Mouse (Mus musculus): ENCODE results near the gene Afmid. TPM values are rescaled to one million over a fixed set of nuclear protein-coding genes. Genes with fewer than 3 reads are reported as not detected.
"Not testable (repeated sequence)": the region's sequence is repeated elsewhere in the genome, so short reads cannot be mapped to it uniquely, and the experiment has no call there.

Gene Afmid
- polyA plus RNA-seq, 1 experiment from 2014 or later = 4.6 TPM

DNA sequence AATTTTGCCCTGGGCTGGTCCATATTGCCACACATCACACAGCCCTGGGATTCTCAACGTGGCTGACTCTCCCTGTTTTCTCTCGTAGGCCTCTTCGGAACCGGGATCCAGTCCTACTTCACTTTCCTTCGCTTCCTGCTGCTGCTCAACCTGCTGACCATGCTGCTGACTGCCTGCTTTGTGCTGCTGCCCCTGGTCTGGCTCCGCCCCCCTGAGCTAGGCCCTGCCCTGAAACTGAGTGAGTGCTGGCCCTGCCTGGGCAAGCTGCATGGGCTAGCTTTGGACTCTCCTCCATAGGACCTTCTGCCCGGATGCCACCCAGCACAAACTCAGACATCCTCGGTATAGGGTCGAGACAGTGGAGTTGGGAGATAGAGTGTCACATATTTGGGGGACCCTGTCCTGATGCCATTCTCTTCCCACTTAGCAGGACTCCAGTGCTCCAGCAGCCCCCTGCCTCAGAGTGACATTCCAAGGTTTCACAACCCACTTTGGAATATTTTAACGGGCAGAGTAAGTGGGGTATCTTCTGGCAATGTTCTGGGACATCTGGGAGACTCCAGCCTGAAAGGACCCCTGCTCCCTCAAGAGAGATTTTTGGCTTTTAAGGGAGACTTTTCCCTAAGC lies 41.9 kb upstream of the Afmid start:
- TF ChIP-seq CTCF (IDR thresholded peaks at IDR 0.05; ENCODE audit: low read depth) = no peak
- Histone ChIP-seq H3K27ac (ENCODE audit: low read depth) (no peak overlapping the region), H3K9me3 (ENCODE audit: low read depth, low read length) (no peaks in the 10 kb centered on the region), H3K36me3 (ENCODE audit: insufficient read depth) (no peaks in the 10 kb centered on the region), H3K9ac (peak overlapping the region; percentile 54; the same call in 1 of the 2 replicates), H3K4me2 (peak overlapping the region; percentile 98), H3K4me3 (ENCODE audit: low read depth, low read length) (peak overlapping the region; percentile 50), H3K27me3 (ENCODE audit: insufficient read depth, low read length) (no peaks in the 10 kb centered on the region), H3K4me1 (ENCODE audit: insufficient read depth) (peaks cover 28% of the 10 kb centered on the region)
- ATAC-seq (ENCODE audit: insufficient read depth) (no peak), DNase-seq (peak; percentile 46)
- WGBS = 40% methylated on average over 10 of the region's 10 CpGs

DNA sequence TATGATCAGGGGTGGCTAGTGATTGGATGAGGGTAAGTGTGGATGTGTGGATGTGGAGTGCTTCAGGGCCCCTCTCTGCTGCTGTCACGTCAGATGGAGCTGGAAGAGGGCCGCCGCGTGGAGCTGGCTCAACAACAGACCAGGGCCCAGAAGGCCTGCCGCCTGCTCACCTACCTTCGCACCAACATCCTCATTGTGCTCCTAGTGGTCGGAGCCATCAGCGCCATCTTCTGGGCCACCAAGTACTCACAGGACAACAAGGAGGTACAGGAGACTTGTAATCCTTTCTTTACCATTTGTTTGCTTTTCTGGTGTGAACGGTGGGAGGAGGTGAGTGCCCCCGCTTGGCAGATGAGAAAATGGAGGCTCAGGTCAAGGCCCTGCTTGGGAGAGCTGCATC lies 39.4 kb upstream of the Afmid start:
- H3K4me3 ChIP-seq (ENCODE audit: low read depth, low read length) = no peak overlapping the region
- no peaks in the 10 kb centered on the region for H3K36me3 ChIP-seq (ENCODE audit: insufficient read depth)
- H3K9me3 ChIP-seq (ENCODE audit: low read depth, low read length) = no peaks in the 10 kb centered on the region
- 10% methylated on average over 10 of the region's 10 CpGs for WGBS
- H3K27me3 ChIP-seq (ENCODE audit: insufficient read depth, low read length) = 0 out of 2 replicates have a peak, but pooled peaks cover 3% of the 10 kb centered on the region
- DNase-seq (peak; percentile 70), ATAC-seq (ENCODE audit: insufficient read depth) (no peak)
- H3K4me1 ChIP-seq (ENCODE audit: insufficient read depth) = peaks cover 5% of the 10 kb centered on the region; the same call in 1 of the 2 replicates
- H3K4me2 ChIP-seq = no peak overlapping the region
- H3K9ac ChIP-seq = no peak overlapping the region
- H3K27ac ChIP-seq (ENCODE audit: low read depth) = no peak overlapping the region
- TF ChIP-seq CTCF (IDR thresholded peaks at IDR 0.05; ENCODE audit: low read depth) = peak; percentile 74

DNA sequence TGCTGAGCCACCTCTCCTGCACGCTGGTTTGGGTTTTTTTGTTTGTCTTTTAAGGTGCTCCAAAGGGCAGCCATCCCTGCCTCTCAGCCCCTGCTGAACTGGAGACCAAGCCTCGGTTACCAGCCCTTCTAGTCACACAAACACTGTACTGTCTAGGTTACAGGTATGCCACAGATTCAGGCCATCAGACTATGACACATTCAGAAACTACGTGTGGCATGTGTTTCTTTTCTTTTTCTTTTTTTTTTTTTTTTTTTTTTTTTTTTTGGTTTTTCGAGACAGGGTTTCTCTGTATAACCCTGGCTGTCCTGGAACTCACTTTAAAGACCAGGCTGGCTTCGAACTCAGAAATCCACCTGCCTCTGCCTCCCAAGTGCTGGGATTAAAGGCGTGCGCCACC lies 37.2 kb upstream of the Afmid start:
- H3K27ac ChIP-seq (ENCODE audit: low read depth); H3K9ac ChIP-seq; H3K4me2 ChIP-seq; H3K4me1 ChIP-seq (ENCODE audit: insufficient read depth); DNase-seq; H3K4me3 ChIP-seq (ENCODE audit: low read depth, low read length); H3K36me3 ChIP-seq (ENCODE audit: insufficient read depth); H3K27me3 ChIP-seq (ENCODE audit: insufficient read depth, low read length); ATAC-seq (ENCODE audit: insufficient read depth); H3K9me3 ChIP-seq (ENCODE audit: low read depth, low read length): not testable (repeated sequence)
- WGBS = 69% methylated on average over 7 of the region's 7 CpGs

DNA sequence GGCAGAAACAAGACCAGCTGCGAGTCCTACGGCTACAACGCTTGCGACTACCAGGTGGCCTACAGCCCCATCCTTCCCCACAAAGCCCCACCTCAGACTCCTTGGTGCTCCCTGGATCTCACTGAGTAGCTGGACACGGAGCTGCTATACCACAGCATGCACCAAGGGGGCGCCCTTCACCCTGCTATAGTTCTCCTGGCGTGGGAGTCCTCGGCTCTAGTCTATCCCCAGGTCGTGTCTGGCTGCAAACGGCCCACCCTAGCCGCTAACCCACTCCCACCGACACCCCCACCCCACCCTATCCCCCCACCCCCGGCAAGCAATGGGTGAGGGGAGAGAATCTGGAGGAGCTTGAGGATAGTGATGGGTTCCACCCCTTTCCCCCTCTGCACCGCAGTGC lies 35.4 kb upstream of the Afmid start:
- no peak overlapping the region for H3K27ac ChIP-seq (ENCODE audit: low read depth)
- no peak overlapping the region; the same call in 1 of the 2 replicates for H3K9ac ChIP-seq
- DNase-seq (peak; percentile 83), ATAC-seq (ENCODE audit: insufficient read depth) (peak; percentile 65)
- H3K4me3 ChIP-seq (ENCODE audit: low read depth, low read length) = no peak overlapping the region; the same call in 1 of the 2 replicates
- 9% methylated on average over 14 of the region's 14 CpGs for WGBS
- peak; percentile 87 for TF ChIP-seq CTCF (IDR thresholded peaks at IDR 0.05; ENCODE audit: low read depth)
- peaks cover 4% of the 10 kb centered on the region; the same call in 1 of the 2 replicates for H3K4me1 ChIP-seq (ENCODE audit: insufficient read depth)
- 0 out of 2 replicates have a peak, but pooled peaks cover 3% of the 10 kb centered on the region for H3K27me3 ChIP-seq (ENCODE audit: insufficient read depth, low read length)
- H3K4me2 ChIP-seq = peak overlapping the region; percentile 48
- H3K9me3 ChIP-seq (ENCODE audit: low read depth, low read length) = no peaks in the 10 kb centered on the region
- no peaks in the 10 kb centered on the region for H3K36me3 ChIP-seq (ENCODE audit: insufficient read depth)

DNA sequence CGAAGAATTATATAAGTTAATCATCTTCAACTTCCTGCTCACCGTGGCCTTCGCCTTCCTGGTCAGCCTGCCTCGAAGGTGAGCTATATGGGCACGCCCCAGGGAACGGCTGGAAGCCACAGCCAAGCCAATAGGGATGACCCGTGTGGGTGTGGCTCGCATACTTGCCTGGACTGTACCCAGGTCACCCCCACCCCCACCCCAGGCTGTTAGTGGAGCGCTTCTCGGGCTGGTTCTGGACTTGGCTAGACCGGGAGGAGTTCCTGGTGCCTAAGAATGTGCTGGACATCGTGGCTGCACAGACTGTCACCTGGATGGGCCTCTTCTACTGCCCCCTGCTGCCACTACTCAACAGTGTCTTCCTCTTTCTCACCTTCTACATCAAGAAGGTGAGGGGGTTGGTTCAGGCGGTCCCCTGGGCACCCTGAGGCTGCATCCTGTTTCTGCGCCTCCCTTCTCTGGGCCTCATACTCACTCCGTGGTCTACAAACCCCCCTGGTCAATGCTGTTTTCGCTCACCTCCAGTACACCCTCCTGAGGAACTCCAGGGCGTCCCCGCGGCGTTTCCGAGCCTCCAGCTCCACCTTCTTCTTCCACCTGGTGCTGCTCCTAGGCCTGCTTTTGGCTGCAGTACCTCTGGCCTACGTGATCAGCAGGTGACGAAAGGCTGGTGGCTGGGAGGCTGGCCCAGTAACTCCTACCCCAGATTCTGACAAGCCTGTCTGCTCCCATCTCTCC lies 34.9 kb upstream of the Afmid start:
- no peak for DNase-seq
- H3K4me1 ChIP-seq (ENCODE audit: insufficient read depth) = peaks cover 4% of the 10 kb centered on the region; the same call in 1 of the 2 replicates
- 32% methylated on average over 23 of the region's 23 CpGs for WGBS
- no peaks in the 10 kb centered on the region for H3K36me3 ChIP-seq (ENCODE audit: insufficient read depth)
- H3K27me3 ChIP-seq (ENCODE audit: insufficient read depth, low read length) = 0 out of 2 replicates have a peak, but pooled peaks cover 3% of the 10 kb centered on the region
- no peak overlapping the region for H3K27ac ChIP-seq (ENCODE audit: low read depth)
- ATAC-seq (ENCODE audit: insufficient read depth) = peak; percentile 40
- TF ChIP-seq CTCF (IDR thresholded peaks at IDR 0.05; ENCODE audit: low read depth) = peak; percentile 46
- H3K9me3 ChIP-seq (ENCODE audit: low read depth, low read length) = no peaks in the 10 kb centered on the region
- no peak overlapping the region; the same call in 1 of the 2 replicates for H3K9ac ChIP-seq
- peak overlapping the region; percentile 48 for H3K4me2 ChIP-seq
- H3K4me3 ChIP-seq (ENCODE audit: low read depth, low read length) = no peak overlapping the region; the same call in 1 of the 2 replicates

DNA sequence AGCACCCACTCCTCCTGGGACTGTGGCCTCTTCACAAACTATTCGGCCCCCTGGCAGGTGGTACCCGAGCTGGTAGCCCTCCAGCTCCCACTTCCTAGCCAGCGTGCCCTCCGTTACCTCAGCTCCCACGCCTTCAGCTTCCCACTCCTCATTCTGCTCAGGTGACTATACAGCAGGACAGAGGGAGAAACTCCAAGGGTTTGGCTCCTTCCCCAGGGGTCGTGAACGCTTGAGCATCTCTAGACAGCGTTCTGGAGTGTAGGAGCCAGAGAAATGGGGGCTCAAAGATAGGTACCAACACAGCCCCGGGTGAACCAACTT lies 34.3 kb upstream of the Afmid start:
- peaks cover 4% of the 10 kb centered on the region; the same call in 1 of the 2 replicates for H3K4me1 ChIP-seq (ENCODE audit: insufficient read depth)
- 0 out of 2 replicates have a peak, but pooled peaks cover 3% of the 10 kb centered on the region for H3K27me3 ChIP-seq (ENCODE audit: insufficient read depth, low read length)
- no peak overlapping the region for H3K9ac ChIP-seq
- no peaks in the 10 kb centered on the region for H3K9me3 ChIP-seq (ENCODE audit: low read depth, low read length)
- no peak for TF ChIP-seq CTCF (IDR thresholded peaks at IDR 0.05; ENCODE audit: low read depth)
- H3K36me3 ChIP-seq (ENCODE audit: insufficient read depth) = no peaks in the 10 kb centered on the region
- DNase-seq = no peak
- ATAC-seq (ENCODE audit: insufficient read depth) = no peak
- H3K4me3 ChIP-seq (ENCODE audit: low read depth, low read length) = no peak overlapping the region
- H3K4me2 ChIP-seq = no peak overlapping the region
- WGBS = 79% methylated on average over 9 of the region's 9 CpGs
- H3K27ac ChIP-seq (ENCODE audit: low read depth) = no peak overlapping the region

DNA sequence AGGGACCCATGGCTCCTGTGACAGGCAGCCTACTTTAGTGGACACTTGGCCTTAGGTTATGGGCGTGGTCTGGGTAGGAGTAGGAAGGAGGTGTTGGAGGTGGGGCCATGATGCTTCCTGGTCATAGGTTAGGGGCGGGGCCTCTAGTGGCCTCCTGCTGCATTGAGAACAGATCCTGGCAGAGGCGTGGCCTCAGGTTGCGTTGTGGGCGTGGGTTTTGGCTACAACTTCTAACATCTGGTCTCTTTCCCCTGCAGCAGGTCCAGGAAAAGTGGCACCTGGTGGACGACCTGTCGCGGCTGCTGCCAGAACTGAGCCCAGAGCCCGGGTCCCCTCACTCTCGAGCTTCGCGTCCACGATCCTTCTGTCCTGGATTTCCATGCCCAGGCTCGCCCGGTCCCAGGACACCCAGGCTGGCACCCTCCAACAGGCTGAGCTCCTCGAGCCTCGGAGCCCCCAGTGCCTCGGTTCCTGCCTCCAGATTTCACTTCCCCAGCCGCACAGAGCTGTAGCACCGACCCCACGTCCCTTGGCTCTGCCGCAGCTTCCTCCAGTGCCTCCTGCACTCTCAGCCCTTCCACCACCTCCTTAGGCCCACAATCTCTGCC lies 33.3 kb upstream of the Afmid start:
- peak; percentile 42 for ATAC-seq (ENCODE audit: insufficient read depth)
- H3K4me3 ChIP-seq (ENCODE audit: low read depth, low read length) = peak overlapping the region; percentile 21
- DNase-seq = peak; percentile 72
- no peaks in the 10 kb centered on the region for H3K9me3 ChIP-seq (ENCODE audit: low read depth, low read length)
- no peak overlapping the region for H3K27ac ChIP-seq (ENCODE audit: low read depth)
- 0 out of 2 replicates have a peak, but pooled peaks cover 3% of the 10 kb centered on the region for H3K27me3 ChIP-seq (ENCODE audit: insufficient read depth, low read length)
- no peak overlapping the region for H3K9ac ChIP-seq
- H3K4me1 ChIP-seq (ENCODE audit: insufficient read depth) = peaks cover 4% of the 10 kb centered on the region; the same call in 1 of the 2 replicates
- TF ChIP-seq CTCF (IDR thresholded peaks at IDR 0.05; ENCODE audit: low read depth) = 0 out of 2 replicates have a peak, but pooled peaks have one; percentile 17
- WGBS = 5% methylated on average over 22 of the region's 22 CpGs
- H3K36me3 ChIP-seq (ENCODE audit: insufficient read depth) = no peaks in the 10 kb centered on the region
- H3K4me2 ChIP-seq = peak overlapping the region; percentile 59
